Mouse (Mus musculus) kidney, adult 10 weeks (tissue): Measurements from ENCODE around the gene Apoa1. TPM values are rescaled to one million over a fixed set of nuclear protein-coding genes. Genes with fewer than 3 reads are reported as not detected.

Experiments
- polyA plus RNA-seq: library from polyadenylated mRNA; stranded (reverse); fragments of 350-450 nt; fragmentation: Illumina TruSeq; extraction: RNeasy Lipid Tissue Mini Kit (QIAGEN cat#74804); gene quantifications from one replicate; pipeline ENCODE4 v1.2.3, GENCODE M21; 2014; ENCODE audit warnings: low read depth, low replicate concordance

The Apoa1 gene
- polyA plus RNA-seq, result 0.97 TPM

GRCm38 (mm10) chr9:46228491-46228890 lies at the start of gene Apoa1:
Gene Apoa1, plus strand, starts transcription at chr9:46228580.

GRCm38 (mm10) chr9:46235596-46235648 lies 7.0 kb downstream of the Apoa1 start, which contains the start of gene Apoc3:
Gene Apoc3, minus strand, starts transcription at chr9:46235636.

GRCm38 (mm10) chr9:46240526-46241153 lies 12.3 kb downstream of the Apoa1 start, which contains the start of gene Apoa4:
Gene Apoa4, plus strand, starts transcription at chr9:46240696.

GRCm38 (mm10) chr9:46268343-46268873 lies 40.0 kb downstream of the Apoa1 start, which contains the start of gene Apoa5:
Gene Apoa5, plus strand, starts transcription at chr9:46268633.

GRCm38 (mm10) chr9:46272677-46273454 lies 44.5 kb downstream of the Apoa1 start, which contains the start of gene Zpr1:
Gene Zpr1, plus strand, starts transcription at chr9:46273064.

Other genes starting within 250 kb of the Apoa1 start
- gene Pafah1b2, start 215.9 kb upstream of the Apoa1 start, polyA plus RNA-seq, result 75.8 TPM
- 12.2 TPM for gene Sik3, start 215.8 kb upstream of the Apoa1 start, polyA plus RNA-seq
- 1.8 TPM for gene Apoc3, start 7.1 kb downstream of the Apoa1 start, polyA plus RNA-seq
- gene Apoa4, start 12.1 kb downstream of the Apoa1 start, polyA plus RNA-seq, result 0.40 TPM
- not detected for gene Apoa5, start 40.1 kb downstream of the Apoa1 start, polyA plus RNA-seq
- gene Zpr1, start 44.5 kb downstream of the Apoa1 start, polyA plus RNA-seq, result 10.6 TPM
- gene Bud13, start 54.4 kb downstream of the Apoa1 start, polyA plus RNA-seq, result 3.3 TPM
- not detected for gene 4931429L15Rik, start 91.4 kb downstream of the Apoa1 start, polyA plus RNA-seq